ENCODE assay signal across 7 mouse cellular contexts in genomic region chr15:103087204-103087603, GRCm38 (mm10).
A peak's percentile ranks its signal among the peaks of the same experiment; 100 is the strongest.
DNase-seq lines count a peak whose midpoint lies in the region; ATAC-seq and TF ChIP-seq lines count a peak whose summit lies in the region.

No protein-coding gene starts in this region.

- H3K27ac ChIP-seq in lung, postnatal 0 days (ENCODE audit: low read length): no peak overlapping the region

- peak; percentile 48; the same call in 1 of the 2 replicates for ATAC-seq in lung, postnatal 0 days

- no peak overlapping the region for H3K4me2 ChIP-seq in lung, postnatal 0 days (replicated peaks; ENCODE audit: low read depth, low read length)

- no peak for TF ChIP-seq EP300 in lung, postnatal 0 days (IDR thresholded peaks at IDR 0.05)

- DNase-seq in retina, postnatal 1 day: peak; percentile 69
- DNase-seq in retina, embryonic 14.5 days (ENCODE audit: low spot score): no peak
- peak; percentile 42 for DNase-seq in brain, embryonic 18.5 days (ENCODE audit: low read depth, low spot score)
- DNase-seq in heart, postnatal 4 days: peak; percentile 81
- DNase-seq in lung, postnatal 0 days (ENCODE audit: low spot score): peak; percentile 77
- no peak for DNase-seq in yolk sac, embryonic 10.5 days (ENCODE audit: low spot score)
- DNase-seq in spleen, adult 18-20 months: no peak

- 0 out of 2 replicates have a peak, but pooled peaks cover 6% of the 10 kb centered on the region for H3K4me1 ChIP-seq in lung, postnatal 0 days (ENCODE audit: insufficient read depth, low read depth, low read length)

- TF ChIP-seq CTCF in lung, postnatal 0 days (IDR thresholded peaks at IDR 0.05): no peak

- no peak overlapping the region for H3K9ac ChIP-seq in lung, postnatal 0 days (replicated peaks; ENCODE audit: low read depth)

- peaks cover 31% of the 10 kb centered on the region for H3K27me3 ChIP-seq in lung, postnatal 0 days (replicated peaks; ENCODE audit: insufficient read depth, low read length)

- no peak overlapping the region for H3K4me3 ChIP-seq in lung, postnatal 0 days (ENCODE audit: low read depth, low read length)

- H3K9me3 ChIP-seq in lung, postnatal 0 days (ENCODE audit: low read length): no peaks in the 10 kb centered on the region

- H3K36me3 ChIP-seq in lung, postnatal 0 days (ENCODE audit: insufficient read depth, low read length): no peaks in the 10 kb centered on the region

- WGBS in lung, postnatal 0 days: 17% methylated on average over 4 of the region's 4 CpGs

Comparison
In these comparisons a context has a peak if more than half of its experiments do, and no peak if none do; other contexts are left out.
1. DNase-seq: peak in retina, postnatal 1 day (single experiment), brain, embryonic 18.5 days (single experiment), heart, postnatal 4 days (single experiment) and lung, postnatal 0 days (single experiment); none in retina, embryonic 14.5 days (single experiment), yolk sac, embryonic 10.5 days (single experiment) and spleen, adult 18-20 months (0 of 2).